Mouse (Mus musculus): ENCODE results near the gene Zbtb12. TPM values are rescaled to one million over a fixed set of nuclear protein-coding genes. Genes with fewer than 3 reads are reported as not detected.
"Not testable (repeated sequence)": the region's sequence is repeated elsewhere in the genome, so short reads cannot be mapped to it uniquely, and the experiment has no call there.

The Zbtb12 gene
- total RNA-seq (2012; rRNA removed) = 9.4 and 11.5 TPM in 2 replicates

DNA sequence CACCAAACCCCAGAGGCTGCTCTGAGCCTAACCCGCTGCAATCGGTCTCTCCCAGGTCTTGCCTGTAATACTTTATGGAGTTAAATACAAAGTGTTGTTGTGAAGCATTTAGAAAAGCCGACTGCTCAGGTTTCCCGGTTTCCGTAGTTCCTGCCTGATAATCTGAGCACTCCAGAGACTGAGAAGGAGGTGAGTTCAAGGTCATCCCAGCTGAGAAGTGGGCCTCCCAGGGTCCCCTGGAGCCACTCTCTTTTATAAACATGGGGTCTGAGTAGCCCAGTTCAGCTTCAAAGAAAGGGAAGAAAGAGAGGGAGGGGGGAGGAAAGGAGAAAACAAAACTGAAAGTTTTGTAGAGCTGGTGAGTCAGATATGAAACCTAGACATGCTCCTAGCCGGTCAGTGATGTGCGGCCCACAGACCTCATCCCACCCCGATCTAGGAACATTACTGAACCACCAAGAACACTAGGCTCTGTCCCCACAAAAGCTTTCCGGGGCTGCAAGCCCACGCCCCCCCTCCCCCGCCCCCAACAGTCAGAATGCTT is at the start of gene Zbtb12:
Gene Zbtb12 (plus strand): TSS at position 148 of the 544 bp plus-strand sequence.
- Histone ChIP-seq H3K4me3 (ENCODE audit: insufficient read depth in 1 of 2, low read depth in 1 of 2, low read length in 2 of 2, poor library complexity in 1 of 2, severe bottlenecking in 1 of 2) (peak within 1 kb of the TSS in 1 of 2 experiments; percentile 23; a peak in 1 of 4 replicates), H3K9ac (ENCODE audit: insufficient read depth, low read depth, low read length, poor library complexity, severe bottlenecking) (no peak within 1 kb of the TSS)

DNA sequence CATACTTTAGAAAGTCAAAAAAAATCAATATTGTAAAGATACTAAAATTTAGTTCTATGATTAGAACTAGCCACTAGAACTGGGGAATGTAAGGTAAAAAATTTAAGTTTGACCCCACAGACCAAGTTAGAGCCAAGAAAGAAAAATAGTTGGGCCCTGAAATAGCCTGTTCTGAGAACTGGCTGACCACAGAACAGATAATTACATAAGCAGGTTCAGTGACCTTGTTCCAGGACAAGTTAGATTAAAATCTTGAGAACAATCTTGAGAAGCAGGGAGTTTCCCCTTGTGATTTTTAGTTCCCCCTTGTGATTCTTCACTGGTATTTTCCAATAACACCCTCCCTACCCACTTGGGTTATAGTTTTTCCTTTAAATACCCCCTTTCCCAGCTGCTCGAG is 48.5 kb upstream of the Zbtb12 start:
- H3K4me3 ChIP-seq (ENCODE audit: insufficient read depth in 1 of 2, low read depth in 1 of 2, low read length in 2 of 2, poor library complexity in 1 of 2, severe bottlenecking in 1 of 2); DNase-seq (ENCODE audit: low read depth, low spot score); H3K36me3 ChIP-seq (ENCODE audit: control insufficient read depth, insufficient read depth, low read length, poor library complexity, severe bottlenecking); H3K27ac ChIP-seq (ENCODE audit: insufficient read depth, low read depth, low read length, poor library complexity, severe bottlenecking); H3K4me1 ChIP-seq (ENCODE audit: control insufficient read depth in 2 of 2, insufficient read depth in 2 of 2, low read length in 2 of 2, poor library complexity in 1 of 2); in situ Hi-C loops (cut with MboI; ENCODE audit: low sequenced_read_pairs in 2 of 2, unreplicated experiment in 2 of 2); H3K9me3 ChIP-seq (ENCODE audit: control insufficient read depth, insufficient read depth, low read depth, low read length); H3K9ac ChIP-seq (ENCODE audit: insufficient read depth, low read depth, low read length, poor library complexity, severe bottlenecking): not testable (repeated sequence)

More for the DNA sequence above, at the start of gene Zbtb12:
- DNase-seq (ENCODE audit: low read depth, low spot score) = no peak
- Histone ChIP-seq H3K36me3 (ENCODE audit: control insufficient read depth, insufficient read depth, low read length, poor library complexity, severe bottlenecking) (no peaks in the 10 kb centered on the region), H3K27ac (ENCODE audit: insufficient read depth, low read depth, low read length, poor library complexity, severe bottlenecking) (no peak within 1 kb of the TSS), H3K4me1 (ENCODE audit: control insufficient read depth in 2 of 2, insufficient read depth in 2 of 2, low read length in 2 of 2, poor library complexity in 1 of 2) (peaks cover 0 to 3% of the 10 kb centered on the region in 2 experiments; a peak in 2 of 4 replicates), H3K9me3 (ENCODE audit: control insufficient read depth, insufficient read depth, low read depth, low read length) (no peaks in the 10 kb centered on the region)
- in situ Hi-C loops (cut with MboI; ENCODE audit: low sequenced_read_pairs in 2 of 2, unreplicated experiment in 2 of 2) = no loop called here
- TF ChIP-seq CHD2 (IDR thresholded peaks at IDR 0.05; ENCODE audit: low read depth, low read length) = no peak
- no peak for TF ChIP-seq ZNF384 (IDR thresholded peaks at IDR 0.05; ENCODE audit: low read depth, low read length)
- no peak for TF ChIP-seq HCFC1 (IDR thresholded peaks at IDR 0.05; ENCODE audit: borderline replicate concordance, insufficient read depth, low read length)
- TF ChIP-seq MAFK (IDR thresholded peaks at IDR 0.05; ENCODE audit: insufficient read depth, low read depth, low read length) = no peak
- TF ChIP-seq ZC3H11A (IDR thresholded peaks at IDR 0.05; ENCODE audit: borderline replicate concordance, low read depth, low read length) = no peak

- in situ Hi-C loops (cut with MboI; ENCODE audit: low sequenced_read_pairs in 2 of 2, unreplicated experiment in 2 of 2) = no loop called here
- Histone ChIP-seq H3K9ac (ENCODE audit: insufficient read depth, low read depth, low read length, poor library complexity, severe bottlenecking) (peak overlapping the region; percentile 80), H3K9me3 (ENCODE audit: control insufficient read depth, insufficient read depth, low read depth, low read length) (no peaks in the 10 kb centered on the region), H3K4me1 (ENCODE audit: control insufficient read depth in 2 of 2, insufficient read depth in 2 of 2, low read length in 2 of 2, poor library complexity in 1 of 2) (peaks cover 0 to 6% of the 10 kb centered on the region in 2 experiments; a peak in 1 of 4 replicates), H3K36me3 (ENCODE audit: control insufficient read depth, insufficient read depth, low read length, poor library complexity, severe bottlenecking) (peaks cover 29% of the 10 kb centered on the region), H3K4me3 (ENCODE audit: insufficient read depth in 1 of 2, low read depth in 1 of 2, low read length in 2 of 2, poor library complexity in 1 of 2, severe bottlenecking in 1 of 2) (peak overlapping the region; percentile 82 to 84), H3K27ac (ENCODE audit: insufficient read depth, low read depth, low read length, poor library complexity, severe bottlenecking) (no peak overlapping the region)
- peak; percentile 53 for DNase-seq (ENCODE audit: low read depth, low spot score)
- TF ChIP-seq ZNF384 (IDR thresholded peaks at IDR 0.05; ENCODE audit: low read depth, low read length) = no peak
- no peak for TF ChIP-seq CHD2 (IDR thresholded peaks at IDR 0.05; ENCODE audit: low read depth, low read length)
- no peak for TF ChIP-seq HCFC1 (IDR thresholded peaks at IDR 0.05; ENCODE audit: borderline replicate concordance, insufficient read depth, low read length)
- TF ChIP-seq MAFK (IDR thresholded peaks at IDR 0.05; ENCODE audit: insufficient read depth, low read depth, low read length) = no peak
- no peak for TF ChIP-seq ZC3H11A (IDR thresholded peaks at IDR 0.05; ENCODE audit: borderline replicate concordance, low read depth, low read length)
Measured at GRCm38 (mm10) chr17:34836155-34836855, 43.0 kb upstream of the Zbtb12 start.

GRCm38 (mm10) chr17:34836856-34837221 is 42.4 kb upstream of the Zbtb12 start, which contains the start of the genes Stk19 and Dxo:
Stk19 (minus strand) TSS chr17:34836945.
Dxo (plus strand) TSS chr17:34837019.
- peak; percentile 94 for DNase-seq (ENCODE audit: low read depth, low spot score)
- Histone ChIP-seq H3K9ac (ENCODE audit: insufficient read depth, low read depth, low read length, poor library complexity, severe bottlenecking) (peak within 1 kb of the TSS; percentile 87), H3K9me3 (ENCODE audit: control insufficient read depth, insufficient read depth, low read depth, low read length) (no peaks in the 10 kb centered on the region), H3K27ac (ENCODE audit: insufficient read depth, low read depth, low read length, poor library complexity, severe bottlenecking) (no peak within 1 kb of the TSS), H3K4me3 (ENCODE audit: insufficient read depth in 1 of 2, low read depth in 1 of 2, low read length in 2 of 2, poor library complexity in 1 of 2, severe bottlenecking in 1 of 2) (peak within 1 kb of the TSS; percentile 82 to 84), H3K36me3 (ENCODE audit: control insufficient read depth, insufficient read depth, low read length, poor library complexity, severe bottlenecking) (peaks cover 31% of the 10 kb centered on the region), H3K4me1 (ENCODE audit: control insufficient read depth in 2 of 2, insufficient read depth in 2 of 2, low read length in 2 of 2, poor library complexity in 1 of 2) (peaks cover 0 to 6% of the 10 kb centered on the region in 2 experiments; a peak in 1 of 4 replicates)
- peak; percentile 83 for TF ChIP-seq HCFC1 (IDR thresholded peaks at IDR 0.05; ENCODE audit: borderline replicate concordance, insufficient read depth, low read length)
- no peak for TF ChIP-seq CHD2 (IDR thresholded peaks at IDR 0.05; ENCODE audit: low read depth, low read length)
- TF ChIP-seq ZC3H11A (IDR thresholded peaks at IDR 0.05; ENCODE audit: borderline replicate concordance, low read depth, low read length) = 0 out of 2 replicates have a peak, but pooled peaks have one; percentile 28
- TF ChIP-seq ZNF384 (IDR thresholded peaks at IDR 0.05; ENCODE audit: low read depth, low read length) = no peak
- in situ Hi-C loops (cut with MboI; ENCODE audit: low sequenced_read_pairs in 2 of 2, unreplicated experiment in 2 of 2) = no loop called here

Data from ES-E14 (cell line).